Mouse (Mus musculus): ENCODE data around the gene Fhad1. TPM values are rescaled to one million over a fixed set of nuclear protein-coding genes. Genes with fewer than 3 reads are reported as not detected.

The Fhad1 gene
- polyA plus RNA-seq, 1 experiment from 2014 or later = 3.7 TPM

DNA sequence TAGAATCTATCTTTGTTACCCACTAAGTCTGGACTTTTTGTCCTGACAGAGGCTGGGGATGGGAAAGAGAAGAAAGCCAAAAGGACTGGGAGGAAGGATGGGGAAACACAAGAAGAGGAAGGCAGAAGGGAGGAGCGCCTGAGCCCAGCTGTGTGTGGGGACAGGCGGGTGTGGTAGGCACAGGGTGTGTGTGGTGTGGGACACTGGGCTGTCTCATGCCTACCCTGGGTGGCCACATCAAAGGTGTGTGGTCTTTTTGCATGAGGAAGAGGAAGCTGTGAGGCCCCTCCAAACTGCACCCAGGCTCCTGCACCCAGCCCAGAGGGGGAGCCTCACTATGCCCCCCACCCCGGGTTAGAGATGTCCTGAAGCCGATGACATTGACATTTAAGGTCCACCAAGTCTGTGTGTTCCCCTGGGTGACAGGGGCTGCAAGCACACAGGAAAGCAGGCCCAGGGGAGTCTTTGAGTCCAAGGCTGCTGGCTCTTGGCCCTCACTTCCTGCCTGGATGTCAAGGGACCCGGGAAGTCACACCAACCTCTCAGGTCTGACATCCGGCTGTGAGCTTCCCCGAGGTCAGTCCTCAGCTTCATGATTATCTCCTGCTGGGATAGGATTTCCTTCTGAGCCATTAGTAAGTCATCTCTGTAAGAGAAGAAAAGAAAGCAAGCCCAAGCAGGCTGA lies 97.0 kb downstream of the Fhad1 start:
- H3K27me3 ChIP-seq = no peaks in the 10 kb centered on the region
- WGBS = 52% methylated on average over 7 of the region's 7 CpGs
- H3K9me3 ChIP-seq = no peaks in the 10 kb centered on the region
- ATAC-seq (ENCODE audit: low FRiP score, low read depth) = no peak
- peaks cover 7% of the 10 kb centered on the region; the same call in 1 of the 2 replicates for H3K4me1 ChIP-seq
- no peak overlapping the region for H3K4me2 ChIP-seq (replicated peaks)
- H3K27ac ChIP-seq = no peak overlapping the region
- no peak overlapping the region for H3K9ac ChIP-seq
- H3K4me3 ChIP-seq = no peak overlapping the region
- no peaks in the 10 kb centered on the region for H3K36me3 ChIP-seq

DNA sequence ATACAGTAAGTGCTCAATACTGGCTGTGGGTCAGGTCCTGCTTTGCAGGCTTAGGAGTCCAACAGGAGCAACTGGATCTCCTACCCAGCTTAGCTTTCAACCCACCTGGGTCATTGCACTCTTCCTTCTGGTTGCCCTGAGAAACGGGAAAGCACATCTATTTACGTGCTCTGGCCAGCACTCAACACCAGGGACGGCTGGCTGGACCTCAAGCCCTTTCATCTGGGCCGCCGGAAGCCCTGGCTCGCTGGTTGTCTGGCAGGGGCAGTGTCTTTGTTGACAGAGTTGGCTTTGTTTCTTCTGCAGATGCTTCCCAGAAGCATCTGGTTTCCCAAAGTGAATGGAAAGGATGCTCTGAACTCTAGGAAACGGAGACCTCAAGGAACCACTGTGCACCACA lies 100.8 kb downstream of the Fhad1 start:
- Histone ChIP-seq H3K36me3 (no peaks in the 10 kb centered on the region), H3K9ac (no peak overlapping the region), H3K9me3 (no peaks in the 10 kb centered on the region), H3K4me2 (replicated peaks) (no peak overlapping the region), H3K4me1 (peaks cover 4% of the 10 kb centered on the region; the same call in 1 of the 2 replicates), H3K27ac (no peak overlapping the region), H3K4me3 (no peak overlapping the region), H3K27me3 (no peaks in the 10 kb centered on the region)
- WGBS = 41% methylated on average over 7 of the region's 7 CpGs
- ATAC-seq (ENCODE audit: low FRiP score, low read depth) = no peak

DNA sequence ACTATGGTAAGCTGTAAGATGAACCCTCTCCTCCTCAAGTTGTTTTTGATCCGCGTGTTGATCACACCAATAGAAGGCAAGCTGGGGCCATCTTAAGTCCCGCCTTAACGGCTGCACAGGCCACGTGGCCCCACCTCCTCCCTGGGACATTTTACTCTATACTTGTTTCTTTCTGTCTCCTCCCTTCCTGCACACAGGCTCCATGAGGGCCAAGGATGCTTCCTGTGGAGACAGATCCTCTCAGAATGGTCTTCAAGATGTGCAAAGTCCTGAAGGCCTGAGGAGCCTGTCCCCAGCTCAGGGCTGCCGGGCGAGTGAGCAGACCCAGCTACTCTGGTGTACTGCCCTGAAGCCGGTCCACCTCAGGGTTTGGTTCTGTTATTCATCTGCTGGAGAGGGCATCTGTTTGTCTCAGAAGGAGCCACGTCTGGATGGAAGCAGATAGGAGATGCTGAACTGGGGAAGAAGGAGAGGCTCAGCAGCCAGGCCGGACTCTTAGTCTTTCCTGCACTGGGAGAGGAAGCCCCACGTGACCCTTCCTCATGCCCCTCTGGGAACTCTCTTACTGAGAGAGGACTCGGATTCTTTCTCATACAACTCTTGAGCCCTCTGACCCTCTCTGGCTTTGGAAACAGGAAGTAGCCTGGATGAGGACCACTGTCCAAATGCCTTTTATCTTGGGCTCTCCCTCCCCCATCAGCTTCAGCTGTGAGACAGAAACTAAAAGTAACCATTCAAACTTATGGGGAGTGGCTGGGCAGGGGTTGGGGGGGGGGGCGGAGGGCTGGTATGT lies 101.5 kb downstream of the Fhad1 start:
- Histone ChIP-seq H3K4me2 (replicated peaks) (no peak overlapping the region), H3K27ac (no peak overlapping the region), H3K4me1 (peaks cover 4% of the 10 kb centered on the region; the same call in 1 of the 2 replicates), H3K27me3 (no peaks in the 10 kb centered on the region), H3K9me3 (no peaks in the 10 kb centered on the region), H3K36me3 (no peaks in the 10 kb centered on the region), H3K4me3 (no peak overlapping the region), H3K9ac (no peak overlapping the region)
- WGBS = 69% methylated on average over 13 of the region's 13 CpGs
- no peak for ATAC-seq (ENCODE audit: low FRiP score, low read depth)

DNA sequence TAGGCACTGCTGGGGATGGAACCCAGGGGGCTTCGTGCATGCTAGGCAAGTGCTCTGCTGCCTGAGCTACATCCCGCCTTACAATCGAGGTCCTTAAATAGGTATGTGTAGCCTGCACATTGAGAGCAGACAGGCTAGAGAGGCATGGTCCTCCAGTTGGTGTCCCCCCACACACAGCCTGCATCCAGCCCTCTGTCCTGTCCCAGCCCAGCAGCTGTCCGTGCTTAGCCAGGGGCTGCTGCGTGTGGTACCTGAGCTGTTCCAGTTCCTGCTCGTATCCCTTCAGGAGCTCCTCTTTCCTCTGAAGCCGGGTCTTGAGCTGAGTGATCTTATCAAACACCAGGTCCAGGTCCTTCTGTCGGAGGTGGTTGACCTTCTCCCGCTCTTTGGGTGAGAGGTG lies 110.2 kb downstream of the Fhad1 start:
- ATAC-seq (ENCODE audit: low FRiP score, low read depth) = no peak
- Histone ChIP-seq H3K4me1 (peaks cover 18% of the 10 kb centered on the region), H3K27ac (no peak overlapping the region), H3K36me3 (no peaks in the 10 kb centered on the region), H3K27me3 (no peaks in the 10 kb centered on the region), H3K4me3 (no peak overlapping the region), H3K4me2 (replicated peaks) (no peak overlapping the region), H3K9me3 (no peaks in the 10 kb centered on the region), H3K9ac (no peak overlapping the region)
- WGBS = 76% methylated on average over 9 of the region's 9 CpGs

DNA sequence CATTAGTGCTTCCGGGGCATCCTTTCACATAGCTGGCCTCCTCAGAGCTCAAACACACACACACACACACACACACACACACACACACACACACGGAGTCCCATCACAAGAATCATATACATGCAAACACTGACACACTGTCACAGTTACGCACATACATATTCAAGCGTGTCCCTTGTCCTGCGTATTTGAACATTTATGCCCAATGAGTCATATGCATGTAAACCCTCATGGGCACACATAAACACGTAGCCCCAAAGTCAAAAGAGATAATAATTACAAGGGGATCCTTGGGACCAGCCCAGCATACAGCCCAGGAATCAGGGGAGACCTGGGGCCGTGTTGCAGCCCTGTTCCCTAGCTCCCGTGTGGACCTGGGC lies 112.4 kb downstream of the Fhad1 start:
- ATAC-seq (ENCODE audit: low FRiP score, low read depth) = no peak
- peaks cover 25% of the 10 kb centered on the region for H3K4me1 ChIP-seq

DNA sequence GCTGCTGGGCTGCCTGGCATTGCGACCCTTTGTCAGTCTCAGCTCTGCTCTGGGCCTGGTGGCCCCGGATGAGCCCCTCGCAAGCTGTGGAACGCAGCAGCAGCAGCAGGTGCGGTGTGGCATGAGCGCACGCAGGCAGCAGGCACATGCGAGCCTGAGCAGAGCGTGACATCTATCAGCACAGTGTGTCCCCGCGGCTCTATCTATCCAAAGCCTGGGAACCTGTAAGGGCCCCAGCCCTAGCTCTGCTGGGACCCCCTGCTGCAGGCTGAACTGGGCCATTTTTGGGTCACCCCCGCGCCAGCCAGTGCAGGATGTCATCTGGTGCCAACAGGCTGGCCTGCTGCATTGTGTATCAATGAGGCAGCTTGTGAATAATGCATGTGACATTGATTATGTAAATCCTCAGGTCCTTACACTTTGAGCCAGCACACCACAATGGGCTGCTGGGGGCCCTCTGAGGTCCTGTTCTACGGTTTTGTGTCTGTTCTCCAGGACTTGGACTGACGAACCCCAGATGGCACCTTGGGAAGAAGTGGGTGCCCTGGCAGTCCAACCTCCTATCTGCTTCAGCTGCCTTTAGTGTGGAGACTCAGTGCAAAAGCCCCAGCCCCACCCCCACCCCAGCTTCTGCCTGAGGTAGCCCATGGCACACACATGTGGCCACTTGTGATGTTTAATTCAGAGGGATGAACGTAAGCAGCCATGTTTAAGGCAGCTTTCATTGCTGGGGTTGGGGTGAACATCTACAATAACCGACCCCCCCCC lies 113.0 kb downstream of the Fhad1 start:
- Histone ChIP-seq H3K9me3 (no peaks in the 10 kb centered on the region), H3K36me3 (no peaks in the 10 kb centered on the region), H3K9ac (no peak overlapping the region), H3K27me3 (no peaks in the 10 kb centered on the region), H3K27ac (no peak overlapping the region), H3K4me1 (peaks cover 25% of the 10 kb centered on the region), H3K4me3 (no peak overlapping the region), H3K4me2 (replicated peaks) (no peak overlapping the region)
- ATAC-seq (ENCODE audit: low FRiP score, low read depth) = 0 out of 2 replicates have a peak, but pooled peaks have one; percentile 30
- WGBS = 62% methylated on average over 17 of the region's 17 CpGs

More for the DNA sequence above, 112.4 kb downstream of the Fhad1 start:
- no peaks in the 10 kb centered on the region for H3K27me3 ChIP-seq
- 80% methylated on average over 8 of the region's 8 CpGs for WGBS
- no peak overlapping the region for H3K4me3 ChIP-seq
- no peak overlapping the region for H3K27ac ChIP-seq
- H3K36me3 ChIP-seq = no peaks in the 10 kb centered on the region
- no peak overlapping the region for H3K9ac ChIP-seq
- H3K4me2 ChIP-seq (replicated peaks) = no peak overlapping the region
- H3K9me3 ChIP-seq = no peaks in the 10 kb centered on the region

DNA sequence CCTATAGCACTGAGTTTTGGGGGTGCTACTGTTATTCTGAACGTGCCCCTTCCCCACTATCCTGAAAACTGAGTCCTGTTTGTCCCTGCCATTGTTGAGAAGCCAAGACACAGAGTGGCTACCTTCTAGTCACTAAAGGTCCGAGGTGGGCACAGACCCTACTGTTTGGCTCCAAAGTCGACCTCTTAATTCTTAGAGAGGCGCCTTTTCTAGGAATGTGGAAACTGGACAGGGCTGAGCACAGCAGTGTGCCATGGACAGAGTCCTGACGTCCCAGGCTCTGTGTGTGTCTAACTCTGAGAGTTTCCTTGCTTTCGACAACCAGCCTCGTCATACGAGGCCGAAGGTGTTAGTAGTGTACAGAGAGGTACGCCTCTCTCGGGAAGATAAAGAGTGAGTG lies 114.5 kb downstream of the Fhad1 start:
- Histone ChIP-seq H3K4me1 (peaks cover 29% of the 10 kb centered on the region), H3K9ac (no peak overlapping the region), H3K9me3 (no peaks in the 10 kb centered on the region), H3K27me3 (no peaks in the 10 kb centered on the region), H3K4me2 (replicated peaks) (no peak overlapping the region), H3K36me3 (no peaks in the 10 kb centered on the region), H3K4me3 (no peak overlapping the region), H3K27ac (peak overlapping the region; percentile 18; the same call in 1 of the 2 replicates)
- 61% methylated on average over 11 of the region's 11 CpGs for WGBS
- ATAC-seq (ENCODE audit: low FRiP score, low read depth) = no peak

DNA sequence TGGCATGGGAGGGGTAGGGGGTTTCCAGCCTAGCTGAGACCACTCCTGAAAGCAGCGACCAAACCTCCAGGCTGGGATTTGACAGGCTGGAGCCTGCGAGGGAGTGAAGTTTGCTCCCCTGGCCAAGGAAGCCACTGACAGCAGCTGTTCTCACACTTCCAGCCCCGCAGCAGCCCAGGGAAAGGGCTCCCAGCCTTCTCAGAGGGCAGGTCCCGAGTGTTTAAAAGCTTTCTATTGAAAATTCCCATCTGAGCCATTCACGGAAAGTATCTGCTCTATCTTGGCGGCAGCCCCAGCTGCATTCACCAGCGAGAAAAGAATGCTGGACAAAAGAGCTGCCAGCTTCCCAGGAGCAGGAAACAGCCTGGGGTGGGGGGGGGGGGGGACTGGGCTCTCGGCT lies 114.9 kb downstream of the Fhad1 start:
- H3K27me3 ChIP-seq = no peaks in the 10 kb centered on the region
- peak; percentile 26; the same call in 1 of the 2 replicates for ATAC-seq (ENCODE audit: low FRiP score, low read depth)
- 5% methylated on average over 8 of the region's 8 CpGs for WGBS
- H3K4me1 ChIP-seq = peaks cover 30% of the 10 kb centered on the region
- H3K9me3 ChIP-seq = no peaks in the 10 kb centered on the region
- H3K27ac ChIP-seq = peak overlapping the region; percentile 52; the same call in 1 of the 2 replicates
- no peaks in the 10 kb centered on the region for H3K36me3 ChIP-seq
- H3K4me3 ChIP-seq = no peak overlapping the region
- H3K9ac ChIP-seq = no peak overlapping the region
- H3K4me2 ChIP-seq (replicated peaks) = peak overlapping the region; percentile 11; the same call in 1 of the 2 replicates

DNA sequence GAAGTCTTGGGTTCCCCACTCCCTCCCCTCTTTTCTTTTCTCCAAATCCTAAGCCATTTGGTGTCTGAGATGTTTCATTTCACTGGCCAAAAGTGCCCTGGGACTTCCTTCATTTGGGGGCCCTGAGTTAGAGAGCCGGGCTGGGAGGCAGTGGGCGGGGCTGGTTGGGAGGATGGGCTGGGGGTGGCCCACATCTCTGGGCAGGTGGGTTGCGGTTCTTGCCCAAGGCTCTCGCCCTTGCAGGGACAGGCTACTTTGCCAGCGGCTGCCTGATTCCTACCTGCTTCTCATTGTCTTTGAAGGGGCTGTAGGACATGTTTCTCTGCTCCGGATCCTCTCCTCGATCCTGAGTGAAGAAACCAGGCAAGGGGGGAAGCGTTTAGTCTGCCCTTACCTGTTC lies 116.0 kb downstream of the Fhad1 start:
- 73% methylated on average over 8 of the region's 8 CpGs for WGBS
- H3K36me3 ChIP-seq = no peaks in the 10 kb centered on the region
- ATAC-seq (ENCODE audit: low FRiP score, low read depth) = no peak
- no peaks in the 10 kb centered on the region for H3K27me3 ChIP-seq
- H3K4me3 ChIP-seq = no peak overlapping the region
- no peaks in the 10 kb centered on the region for H3K9me3 ChIP-seq
- peaks cover 30% of the 10 kb centered on the region for H3K4me1 ChIP-seq
- H3K4me2 ChIP-seq (replicated peaks) = no peak overlapping the region
- H3K27ac ChIP-seq = no peak overlapping the region
- no peak overlapping the region for H3K9ac ChIP-seq

DNA sequence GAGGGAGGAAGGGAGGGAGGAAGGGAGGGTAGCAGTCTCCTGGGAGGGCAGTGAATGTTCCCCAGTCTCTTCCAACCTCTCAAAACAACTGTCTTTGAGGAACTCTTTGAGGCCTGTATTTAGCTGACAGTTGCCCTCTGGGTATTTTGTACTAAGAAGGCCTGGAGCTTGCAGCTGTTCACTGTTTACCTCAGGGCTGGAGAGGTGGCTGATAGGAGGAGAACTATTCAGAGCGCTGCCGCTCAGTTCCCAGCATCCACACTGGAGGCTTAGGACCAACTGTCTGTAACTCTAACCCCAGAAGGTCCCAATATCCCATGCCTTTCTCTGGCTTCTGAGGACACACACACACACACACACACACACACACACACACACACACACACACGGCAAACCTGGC lies 117.0 kb downstream of the Fhad1 start:
- peak; percentile 68 for ATAC-seq (ENCODE audit: low FRiP score, low read depth)
- Histone ChIP-seq H3K27me3 (no peaks in the 10 kb centered on the region), H3K36me3 (no peaks in the 10 kb centered on the region), H3K4me3 (no peak overlapping the region), H3K4me2 (replicated peaks) (no peak overlapping the region), H3K27ac (peak overlapping the region; percentile 15; the same call in 1 of the 2 replicates), H3K9ac (no peak overlapping the region), H3K4me1 (peaks cover 30% of the 10 kb centered on the region), H3K9me3 (no peaks in the 10 kb centered on the region)
- 57% methylated on average over 3 of the region's 3 CpGs for WGBS

DNA sequence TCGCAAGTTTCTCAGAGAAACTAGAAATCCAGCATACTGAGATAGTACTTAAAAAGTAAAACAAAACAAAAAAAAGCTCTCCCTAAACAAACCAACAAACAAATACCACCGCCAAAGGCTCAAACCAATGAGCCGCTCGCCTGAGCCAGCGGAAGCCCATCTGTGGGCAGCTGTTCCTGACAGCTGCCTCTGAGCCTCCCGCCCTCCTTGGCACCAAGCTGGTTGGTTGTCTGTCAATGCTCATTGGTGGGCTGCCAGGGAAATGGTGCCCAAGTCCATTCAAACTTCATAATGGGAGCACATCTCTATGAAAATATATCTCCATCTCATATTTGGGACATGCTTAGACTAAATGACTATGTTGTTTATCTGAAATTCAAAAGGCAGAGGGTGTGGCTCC lies 117.7 kb downstream of the Fhad1 start:
- WGBS = 82% methylated on average over 6 of the region's 6 CpGs
- H3K4me2 ChIP-seq (replicated peaks) = no peak overlapping the region
- no peak for ATAC-seq (ENCODE audit: low FRiP score, low read depth)
- no peak overlapping the region for H3K27ac ChIP-seq
- H3K36me3 ChIP-seq = no peaks in the 10 kb centered on the region
- H3K27me3 ChIP-seq = no peaks in the 10 kb centered on the region
- H3K9me3 ChIP-seq = no peaks in the 10 kb centered on the region
- H3K9ac ChIP-seq = no peak overlapping the region
- H3K4me3 ChIP-seq = no peak overlapping the region
- H3K4me1 ChIP-seq = peaks cover 30% of the 10 kb centered on the region

DNA sequence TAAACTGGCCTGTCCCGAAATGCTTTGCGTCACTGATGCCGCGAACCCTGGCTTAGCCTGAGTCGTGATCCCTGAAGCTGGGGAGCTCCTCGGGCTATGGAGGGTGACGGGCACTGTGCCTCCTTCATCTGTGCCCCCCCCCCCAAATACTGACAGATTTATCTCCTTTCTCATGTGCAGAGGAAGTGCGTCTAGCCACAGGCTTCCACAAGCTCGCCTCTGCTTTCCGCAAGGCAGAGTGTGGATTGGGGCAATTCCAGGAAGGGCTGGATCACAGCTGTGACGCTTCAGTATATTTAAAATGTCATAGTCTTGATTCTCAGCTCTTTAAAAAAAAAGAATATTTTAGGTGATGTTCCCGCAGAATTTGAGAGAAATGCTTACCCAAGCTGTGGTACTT lies 119.1 kb downstream of the Fhad1 start:
- no peak overlapping the region for H3K9ac ChIP-seq
- H3K27ac ChIP-seq = no peak overlapping the region
- no peaks in the 10 kb centered on the region for H3K36me3 ChIP-seq
- H3K4me3 ChIP-seq = no peak overlapping the region
- no peaks in the 10 kb centered on the region for H3K27me3 ChIP-seq
- ATAC-seq (ENCODE audit: low FRiP score, low read depth) = no peak
- WGBS = 52% methylated on average over 12 of the region's 12 CpGs
- no peak overlapping the region for H3K4me2 ChIP-seq (replicated peaks)
- H3K9me3 ChIP-seq = no peaks in the 10 kb centered on the region
- H3K4me1 ChIP-seq = peaks cover 22% of the 10 kb centered on the region
